Mouse (Mus musculus) kidney, postnatal 0 days (tissue): ENCODE measurements around the gene Prpf40a. TPM values are rescaled to one million over a fixed set of nuclear protein-coding genes. Genes with fewer than 3 reads are reported as not detected.

Experiments
- ATAC-seq: fragments of 200-750 bp; cut with Nextera tagmentation; replicated peaks from 2 replicates; pipeline ENCODE4 v1.8.0; 2017; ENCODE audit warnings: low read depth, moderate number of reproducible peaks, moderate TSS enrichment, moderate library complexity; ENCODE audit not compliant: low FRiP score
- DNase-seq: peaks from one replicate; pipeline ENCODE4 v3.0.0-alpha.2; 2016; ENCODE audit warnings: low spot score
- H3K27ac ChIP-seq: fragments of 300-500 bp; sonication (generic); 2 replicates; pipeline ENCODE4 v1.5.1; 2014; ENCODE audit warnings: mild to moderate bottlenecking
- H3K27me3 ChIP-seq: fragments of 300-500 bp; sonication (generic); 2 replicates; pipeline ENCODE4 v1.6.1; 2014; ENCODE audit warnings: low read length, mixed read lengths; ENCODE audit not compliant: insufficient read depth
- H3K36me3 ChIP-seq: fragments of 300-500 bp; sonication (generic); 2 replicates; pipeline ENCODE4 v1.6.1; 2014; ENCODE audit warnings: low read length, mixed read lengths; ENCODE audit not compliant: insufficient read depth
- H3K4me1 ChIP-seq: fragments of 300-500 bp; sonication (generic); replicated peaks from 2 replicates; pipeline ENCODE4 v1.6.1; 2014; ENCODE audit warnings: antibody characterized with exemption, low read length, mixed read lengths; ENCODE audit not compliant: insufficient read depth
- H3K4me2 ChIP-seq: fragments of 300-500 bp; sonication (generic); 2 replicates; pipeline ENCODE4 v1.6.1; 2014; ENCODE audit warnings: mild to moderate bottlenecking, low read length, moderate library complexity, mixed read lengths
- H3K4me3 ChIP-seq: fragments of 300-500 bp; sonication (generic); replicated peaks from 2 replicates; pipeline ENCODE4 v1.5.1; 2014; ENCODE audit warnings: low read depth, low read length
- H3K9ac ChIP-seq: fragments of 300-500 bp; sonication (generic); 2 replicates; pipeline ENCODE4 v1.6.1; 2014; ENCODE audit warnings: low read depth, low read length
- H3K9me3 ChIP-seq: fragments of 300-500 bp; sonication (generic); replicated peaks from 2 replicates; pipeline ENCODE4 v1.6.1; 2016; ENCODE audit warnings: low read length, inconsistent platforms, mixed read lengths
- CTCF ChIP-seq: IDR thresholded peaks from 2 replicates; pipeline ENCODE4 v1.5.1; 2016; ENCODE audit warnings: antibody characterized with exemption, low read depth, mild to moderate bottlenecking, moderate library complexity
- WGBS: fragments of 180-500 bp; shearing (Covaris S2); extraction: QIAGEN DNeasy Blood & Tissue Kit; methylation state at CpG from one replicate; pipeline ENCODE4 v1.1.7; 2014; 5-methylcytosine and 5-hydroxymethylcytosine counted together
- polyA plus RNA-seq: library from polyadenylated mRNA; unstranded; fragments of >200 nt; fragmentation: Nextera tagmentation; extraction: Ambion mirVana; gene quantifications from 2 replicates; pipeline ENCODE4 v1.2.1, GENCODE M21; 2015

Gene Prpf40a
- polyA plus RNA-seq, 1 experiment from 2014 or later: 129 TPM

DNA sequence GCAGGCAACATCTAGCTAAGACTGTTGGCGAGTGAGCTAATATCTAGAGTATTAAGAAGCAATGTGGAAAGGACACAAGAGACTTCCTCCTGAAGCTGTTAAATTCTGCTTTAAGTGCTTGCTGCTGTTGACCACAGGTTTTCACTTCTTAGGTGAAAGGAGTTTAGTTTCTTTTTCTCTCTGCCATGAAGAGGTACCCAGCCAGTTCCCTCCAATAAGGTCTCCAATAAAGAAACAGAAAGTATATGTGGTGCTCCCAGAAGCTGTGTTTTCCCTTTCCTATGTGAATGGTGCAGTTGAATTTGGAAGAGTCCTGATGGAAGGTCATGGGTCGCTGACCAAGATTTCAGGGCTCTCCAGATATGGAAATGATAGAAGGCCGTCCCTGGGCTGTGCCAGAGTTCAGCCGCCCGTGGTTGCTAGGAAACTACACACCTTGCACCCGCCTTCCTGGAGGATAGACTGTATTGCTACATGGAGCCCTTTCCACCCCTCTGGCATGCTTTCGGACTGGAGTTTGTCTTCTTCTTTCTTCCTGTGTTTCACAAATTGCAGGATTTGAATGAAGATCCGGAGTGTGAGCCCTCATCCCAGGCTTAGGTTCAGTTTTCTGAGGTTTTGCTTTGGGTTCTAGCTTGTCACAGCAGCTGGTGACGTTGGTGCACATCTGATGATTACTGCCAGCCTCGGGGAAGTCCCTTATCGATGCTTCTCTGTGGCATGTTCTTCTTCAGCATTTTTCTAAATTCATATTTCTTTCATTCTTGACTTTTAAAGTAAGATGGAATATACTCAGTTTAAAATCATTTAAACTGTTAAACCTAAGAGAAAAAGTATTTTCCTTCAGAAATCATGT, 89.0 kb downstream of the Prpf40a start:
- ATAC-seq (no peak), DNase-seq (no peak)
- H3K4me2 ChIP-seq: no peak overlapping the region
- H3K4me1 ChIP-seq: no peaks in the 10 kb centered on the region
- H3K27ac ChIP-seq: no peak overlapping the region
- H3K9ac ChIP-seq: no peak overlapping the region
- no peaks in the 10 kb centered on the region for H3K27me3 ChIP-seq
- H3K4me3 ChIP-seq: no peak overlapping the region
- H3K9me3 ChIP-seq: no peaks in the 10 kb centered on the region
- peaks cover 47% of the 10 kb centered on the region; the same call in 1 of the 2 replicates for H3K36me3 ChIP-seq
- 81% methylated on average over 11 of the region's 11 CpGs for WGBS
- TF ChIP-seq CTCF: no peak

DNA sequence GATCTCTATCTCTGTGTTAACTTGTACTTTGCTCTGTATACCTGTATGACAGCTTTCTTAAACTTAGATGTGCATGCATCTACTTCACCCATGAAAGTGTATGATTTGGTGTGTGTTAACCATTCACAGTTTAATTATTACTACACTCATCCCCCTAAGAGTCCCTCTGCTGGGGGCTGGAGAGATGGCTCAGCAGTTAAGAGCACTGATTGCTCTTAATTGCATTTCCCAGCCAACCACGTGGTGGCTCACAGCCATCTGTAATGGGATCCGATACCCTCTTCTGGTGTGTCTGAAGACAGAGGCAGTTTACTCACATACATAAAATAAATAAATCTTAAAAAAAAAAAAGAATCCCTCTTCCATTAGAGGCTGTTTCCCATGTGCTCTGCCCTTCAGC, 91.0 kb downstream of the Prpf40a start:
- ATAC-seq (no peak), DNase-seq (peak; percentile 12)
- no peak overlapping the region for H3K4me2 ChIP-seq
- WGBS: 26% methylated on average over 2 of the region's 2 CpGs
- peak; percentile 46; the same call in 1 of the 2 replicates for TF ChIP-seq CTCF
- no peaks in the 10 kb centered on the region for H3K4me1 ChIP-seq
- H3K9me3 ChIP-seq: no peaks in the 10 kb centered on the region
- H3K9ac ChIP-seq: no peak overlapping the region
- H3K4me3 ChIP-seq: no peak overlapping the region
- H3K36me3 ChIP-seq: peaks cover 30% of the 10 kb centered on the region; the same call in 1 of the 2 replicates
- no peaks in the 10 kb centered on the region for H3K27me3 ChIP-seq
- no peak overlapping the region for H3K27ac ChIP-seq

DNA sequence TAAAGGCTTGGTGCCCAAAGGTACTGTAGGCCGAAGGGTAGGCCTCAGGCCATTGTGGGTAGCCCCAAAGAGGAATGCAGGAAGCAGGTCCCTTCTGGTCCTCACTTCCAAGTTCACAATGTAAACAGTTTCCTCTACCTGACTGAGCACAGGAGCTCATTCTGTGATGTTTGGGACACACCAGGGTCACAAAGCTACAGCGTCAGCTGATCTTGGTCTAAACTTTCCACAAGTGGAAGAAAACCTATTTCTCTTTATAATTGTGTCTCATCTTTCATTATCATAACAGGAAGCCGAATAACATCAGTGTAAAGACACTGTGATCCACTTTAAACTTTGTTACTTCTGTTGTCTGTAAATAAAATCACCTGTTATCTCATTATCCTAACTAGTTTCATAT, 95.6 kb downstream of the Prpf40a start:
- no peak for ATAC-seq
- H3K4me3 ChIP-seq: no peak overlapping the region
- WGBS: 90% methylated on average over 3 of the region's 3 CpGs
- no peak for DNase-seq
- H3K4me2 ChIP-seq: no peak overlapping the region
- no peaks in the 10 kb centered on the region for H3K9me3 ChIP-seq
- TF ChIP-seq CTCF: no peak
- H3K36me3 ChIP-seq: 0 out of 2 replicates have a peak, but pooled peaks cover 11% of the 10 kb centered on the region
- H3K27me3 ChIP-seq: no peaks in the 10 kb centered on the region
- H3K4me1 ChIP-seq: no peaks in the 10 kb centered on the region
- no peak overlapping the region for H3K9ac ChIP-seq
- H3K27ac ChIP-seq: no peak overlapping the region

DNA sequence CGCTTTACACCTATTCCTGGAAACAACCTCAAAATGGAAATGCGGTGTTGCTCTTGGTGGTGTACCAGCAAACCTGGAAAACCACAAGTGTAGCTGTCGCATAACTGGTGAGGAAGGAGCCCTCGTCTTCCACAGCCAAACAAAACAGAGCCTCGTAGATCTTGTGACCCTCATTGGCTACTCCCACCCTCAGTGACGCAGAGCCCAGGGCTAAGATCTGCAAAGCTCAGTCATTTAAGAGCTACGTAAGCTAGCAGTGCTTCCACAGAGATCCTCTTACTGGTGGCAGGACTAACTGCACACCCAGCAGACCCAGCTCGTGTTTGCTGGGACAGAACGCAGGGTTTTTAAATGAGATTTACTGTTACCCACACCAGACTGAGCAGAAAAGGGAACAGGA, 96.1 kb downstream of the Prpf40a start:
- no peak overlapping the region for H3K4me2 ChIP-seq
- DNase-seq: peak; percentile 40
- WGBS: 56% methylated on average over 9 of the region's 9 CpGs
- H3K27me3 ChIP-seq: no peaks in the 10 kb centered on the region
- H3K9ac ChIP-seq: no peak overlapping the region
- no peak overlapping the region for H3K27ac ChIP-seq
- 0 out of 2 replicates have a peak, but pooled peaks cover 11% of the 10 kb centered on the region for H3K36me3 ChIP-seq
- no peak overlapping the region for H3K4me3 ChIP-seq
- H3K9me3 ChIP-seq: no peaks in the 10 kb centered on the region
- no peaks in the 10 kb centered on the region for H3K4me1 ChIP-seq
- no peak for TF ChIP-seq CTCF
- no peak for ATAC-seq

DNA sequence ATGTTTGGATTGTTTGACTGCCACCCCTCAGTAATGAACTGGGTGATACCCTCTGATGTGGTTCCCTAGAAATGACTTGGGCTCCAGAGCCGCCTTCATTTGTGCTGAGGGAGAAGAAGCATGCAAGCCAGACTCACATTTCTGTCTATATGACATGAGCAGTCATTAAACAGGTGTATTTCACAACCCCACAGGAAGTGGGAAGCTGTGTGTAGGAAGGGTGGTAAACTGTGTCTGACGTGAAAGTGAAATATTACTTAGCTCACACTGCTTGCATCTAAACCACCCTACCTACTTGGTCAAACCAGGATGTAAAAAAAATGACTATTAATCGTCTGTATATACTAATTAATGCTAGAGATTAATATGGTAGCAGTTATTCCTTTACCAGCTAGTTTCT, 102.3 kb downstream of the Prpf40a start:
- H3K27me3 ChIP-seq: no peaks in the 10 kb centered on the region
- TF ChIP-seq CTCF: no peak
- H3K27ac ChIP-seq: no peak overlapping the region
- 0 out of 2 replicates have a peak, but pooled peaks cover 4% of the 10 kb centered on the region for H3K36me3 ChIP-seq
- WGBS: 86% methylated on average over 3 of the region's 3 CpGs
- no peaks in the 10 kb centered on the region for H3K4me1 ChIP-seq
- H3K9ac ChIP-seq: no peak overlapping the region
- H3K4me2 ChIP-seq: no peak overlapping the region
- H3K4me3 ChIP-seq: no peak overlapping the region
- H3K9me3 ChIP-seq: no peaks in the 10 kb centered on the region
- ATAC-seq: no peak
- no peak for DNase-seq

DNA sequence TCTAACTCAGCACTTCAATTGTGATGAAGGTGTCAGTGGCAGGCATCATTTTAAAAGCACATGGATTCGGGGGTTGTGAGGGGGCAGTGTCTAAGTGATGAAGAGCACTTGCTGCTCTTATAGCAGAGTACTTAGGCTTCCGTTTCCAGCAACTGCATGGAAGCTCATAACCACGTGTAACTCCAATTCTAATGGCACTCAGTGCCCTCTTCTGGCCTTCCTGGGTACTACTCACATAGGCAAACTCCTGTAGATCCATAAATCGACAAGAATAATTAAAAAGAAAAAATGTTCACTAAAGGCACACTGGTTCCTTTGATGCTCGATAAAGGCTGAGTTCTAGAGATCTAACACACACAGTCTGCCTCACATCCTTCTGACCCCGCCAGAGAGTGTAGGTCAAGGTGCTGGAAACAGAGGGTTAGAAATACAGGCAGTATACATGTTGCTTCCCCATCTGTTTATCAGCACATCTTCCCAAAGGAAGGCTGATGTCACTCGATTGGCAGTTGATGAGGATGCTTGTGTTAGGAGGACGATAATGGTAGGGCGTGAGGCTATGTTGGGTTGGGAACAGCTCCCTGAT, 105.4 kb downstream of the Prpf40a start:
- peak; percentile 76 for TF ChIP-seq CTCF
- Histone ChIP-seq H3K27ac (no peak overlapping the region), H3K4me3 (no peak overlapping the region), H3K4me2 (no peak overlapping the region), H3K27me3 (no peaks in the 10 kb centered on the region), H3K36me3 (0 out of 2 replicates have a peak, but pooled peaks cover 1% of the 10 kb centered on the region), H3K9me3 (no peaks in the 10 kb centered on the region), H3K4me1 (no peaks in the 10 kb centered on the region), H3K9ac (no peak overlapping the region)
- ATAC-seq (no peak), DNase-seq (peak; percentile 78)
- WGBS: 59% methylated on average over 9 of the region's 9 CpGs

Other genes starting within 250 kb of the Prpf40a start
- gene Arl6ip6, start 442 bp upstream of the Prpf40a start, polyA plus RNA-seq: 41.7 and 43.2 TPM in 2 replicates